Mouse (Mus musculus) spleen, adult 2 months (tissue): ENCODE results near the gene Zfp281.

Experiments used
- CTCF ChIP-seq: fragments of 200-500 bp; IDR thresholded peaks from 2 replicates; pipeline ENCODE4 v1.5.1; 2011; ENCODE audit warnings: mild to moderate bottlenecking, inconsistent platforms; ENCODE audit not compliant: insufficient read depth, insufficient read length, insufficient replicate concordance; ENCODE audit errors: extremely low read depth
- POLR2A ChIP-seq: fragments of 200-500 bp; IDR thresholded peaks from 2 replicates; pipeline ENCODE4 v1.6.1; 2011; ENCODE audit warnings: low read depth, low read length, inconsistent platforms

GRCm38 (mm10) chr1:136625019-136625895 lies 556 bp downstream of the Zfp281 start:
- no peak for TF ChIP-seq CTCF
- no peak; the same call in 1 of the 2 replicates for TF ChIP-seq POLR2A
